Mouse (Mus musculus): Measurements from ENCODE around the gene Trrap.

DNA sequence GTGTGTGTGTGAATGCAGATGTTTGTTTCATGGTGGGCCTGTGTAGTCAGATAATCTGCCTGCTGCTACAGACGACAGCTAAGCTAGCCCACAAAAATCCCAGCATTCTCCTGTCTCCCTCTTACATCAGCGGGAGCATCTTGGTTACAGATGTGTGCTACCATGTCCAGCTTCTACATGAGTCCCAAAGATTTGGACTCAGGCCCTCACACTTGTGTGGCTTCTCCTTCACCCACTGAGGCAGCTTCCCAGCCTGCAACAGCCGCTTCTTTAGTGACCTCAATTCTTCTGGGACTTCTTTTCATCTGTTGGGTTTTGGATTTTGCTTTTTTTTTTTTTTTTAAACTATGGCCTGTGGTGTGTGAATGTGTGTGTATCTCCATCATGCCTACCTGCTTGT is 105.3 kb downstream of the Trrap start:
- TF ChIP-seq CTCF (IDR thresholded peaks at IDR 0.05) (no peak), EP300 (IDR thresholded peaks at IDR 0.05) (no peak)
